Mouse (Mus musculus) right cerebral cortex, postnatal 14 days (tissue): ENCODE data around the gene Wdr19.
A peak's percentile ranks its signal among the peaks of the same experiment; 100 is the strongest.

ENCODE experiments used
- DNase-seq: peaks from one replicate; pipeline ENCODE4 v3.0.0; 2022

The Wdr19 gene

DNA sequence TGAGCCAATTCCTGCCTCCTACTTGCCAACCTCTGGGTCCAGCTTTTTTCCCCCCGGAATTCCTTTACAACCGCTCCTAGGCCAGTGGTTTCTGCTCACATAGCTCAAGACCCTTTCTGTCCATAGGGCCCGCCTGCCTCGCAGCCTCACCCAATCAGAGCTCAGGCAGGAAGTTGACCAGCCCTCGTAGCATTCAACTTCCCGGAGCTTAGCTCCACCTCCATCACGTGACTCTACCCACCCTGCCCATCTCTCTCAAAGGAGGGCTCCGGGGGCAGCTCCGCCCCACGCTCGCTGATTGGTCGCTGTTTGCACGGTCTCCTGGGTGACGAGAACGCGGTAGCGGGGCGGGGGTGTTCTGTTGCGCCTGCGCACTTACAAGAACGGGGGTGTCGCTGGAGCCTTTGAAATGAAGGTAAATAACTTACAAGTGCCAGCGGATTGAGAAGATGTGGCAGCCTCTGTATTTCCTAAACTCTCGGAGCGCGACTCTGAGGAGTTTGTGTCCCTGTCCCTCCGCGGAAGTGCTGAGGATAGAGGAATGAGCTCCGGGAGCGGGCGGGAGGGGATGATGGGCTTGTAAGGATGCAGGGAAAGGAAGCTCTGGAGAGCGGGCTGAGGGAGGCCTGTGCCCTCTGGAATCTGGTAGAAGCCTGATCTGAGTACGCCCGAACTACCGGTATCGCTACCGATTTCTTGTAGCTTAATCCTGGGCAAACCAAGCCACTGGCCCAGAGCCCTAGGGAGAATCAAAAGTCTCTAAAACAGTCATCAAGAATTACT, at the start of gene Wdr19:
TSS of gene Wdr19 (plus strand) at position 351 of the 783 bp plus-strand sequence.
- peak; percentile 98 for DNase-seq

DNA sequence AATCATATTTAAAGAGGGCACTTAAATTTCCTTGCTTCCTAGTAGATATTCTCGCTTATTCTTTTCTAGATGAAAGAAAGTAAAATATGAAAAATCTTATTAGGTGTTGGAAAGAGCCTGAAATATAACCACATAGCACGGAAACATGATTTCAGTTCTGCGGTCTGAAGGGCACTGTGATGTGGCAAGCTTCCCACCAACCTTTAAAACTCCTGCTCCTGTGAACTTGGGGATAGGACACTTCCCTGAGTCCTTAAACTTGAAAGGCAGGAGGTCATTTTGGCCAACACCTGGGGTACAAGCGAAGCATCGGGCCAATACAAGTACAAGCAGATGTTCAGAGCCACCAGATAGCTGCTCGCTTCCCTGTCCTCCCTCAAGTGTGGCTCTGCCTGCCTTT, 49.8 kb upstream of the Wdr19 start:
- no peak for DNase-seq

DNA sequence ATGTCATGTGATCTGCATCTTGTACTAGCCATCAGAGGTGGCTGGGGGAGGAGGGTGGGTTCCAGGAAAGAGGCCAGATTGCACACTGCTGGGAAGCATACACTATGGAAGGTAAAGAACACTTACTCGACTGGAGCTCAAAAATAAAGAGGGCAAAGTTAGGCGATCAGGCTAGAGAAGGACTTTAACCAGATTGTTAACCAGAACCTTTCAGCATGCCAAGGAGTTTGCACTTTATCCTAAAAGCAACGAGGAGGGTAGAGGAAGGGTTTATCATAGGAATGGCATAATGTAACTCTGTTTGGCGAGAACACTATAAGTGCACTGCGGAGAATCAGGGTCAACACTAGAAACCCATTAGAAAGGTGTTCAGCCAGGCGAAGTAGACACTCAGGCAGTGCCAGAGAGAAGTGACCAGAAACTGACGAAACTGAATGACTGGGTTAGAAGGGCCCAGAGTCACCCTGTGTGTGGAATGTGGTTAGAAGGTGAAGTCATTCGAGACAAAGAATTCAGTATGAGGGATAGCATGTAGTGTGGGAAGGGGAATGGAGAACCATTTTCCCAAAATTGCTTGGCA, 49.0 kb upstream of the Wdr19 start:
- no peak for DNase-seq

DNA sequence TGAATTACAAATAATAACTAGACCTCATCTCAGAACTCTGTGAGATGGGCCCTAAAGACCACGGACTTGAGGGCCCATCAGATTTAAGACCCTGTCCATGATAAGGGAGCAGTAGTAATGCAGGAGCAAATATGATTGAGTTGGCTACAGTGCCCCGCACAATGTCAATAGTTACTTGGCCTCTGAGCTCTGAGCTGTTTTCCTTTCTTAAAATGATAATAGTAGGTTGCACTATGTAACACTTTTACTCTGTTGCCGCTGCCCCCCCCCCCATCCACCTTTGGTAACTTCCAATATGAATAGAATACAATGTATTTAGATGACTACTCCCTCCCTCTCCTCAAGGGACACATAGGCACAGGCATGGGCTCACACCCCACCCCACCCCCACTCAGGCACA, 48.2 kb upstream of the Wdr19 start:
- no peak for DNase-seq

DNA sequence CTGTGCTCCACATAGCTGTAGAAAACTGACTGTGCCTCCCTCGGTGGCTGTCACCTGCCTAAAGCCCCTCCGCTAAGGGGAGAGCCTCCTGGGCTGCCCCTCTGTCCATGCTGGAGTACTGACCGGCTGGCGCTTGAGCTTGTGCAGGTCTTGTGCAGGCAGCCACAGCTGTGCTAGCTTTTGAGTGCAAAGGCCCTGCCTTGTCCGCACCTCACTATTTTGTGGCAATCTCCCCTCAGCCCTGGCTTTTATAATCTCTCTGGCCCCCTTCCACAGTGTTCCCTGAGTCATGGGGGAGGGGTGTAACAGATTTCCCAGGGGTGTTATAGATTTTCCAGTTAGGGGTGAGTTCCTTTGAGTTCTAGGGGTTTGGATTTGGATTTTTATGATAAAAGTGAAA, 47.7 kb upstream of the Wdr19 start:
- DNase-seq: no peak

DNA sequence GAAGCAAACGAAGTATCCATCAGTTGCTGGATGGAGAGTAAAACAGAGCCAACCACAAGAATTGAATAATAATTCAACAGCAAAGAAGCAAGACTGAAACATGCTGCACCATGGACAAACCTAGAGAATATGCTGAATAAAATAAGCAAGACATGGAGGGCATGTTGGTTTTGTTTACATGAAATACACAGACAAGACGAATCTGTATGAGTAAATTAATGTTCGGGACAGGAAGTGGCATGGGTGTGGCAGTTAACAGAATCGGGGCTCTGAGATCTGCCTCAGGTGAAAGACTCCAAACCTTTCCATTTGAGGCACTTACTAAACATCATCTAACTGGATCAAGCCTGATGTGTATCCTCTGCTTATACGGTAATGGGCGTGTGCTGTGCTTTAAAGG, 45.2 kb upstream of the Wdr19 start:
- no peak for DNase-seq

GRCm38 (mm10) chr5:65156853-65157252, 42.6 kb upstream of the Wdr19 start:
- DNase-seq: no peak

- no peak for DNase-seq
Observed at GRCm38 (mm10) chr5:65157412-65158381, 41.8 kb upstream of the Wdr19 start.

DNA sequence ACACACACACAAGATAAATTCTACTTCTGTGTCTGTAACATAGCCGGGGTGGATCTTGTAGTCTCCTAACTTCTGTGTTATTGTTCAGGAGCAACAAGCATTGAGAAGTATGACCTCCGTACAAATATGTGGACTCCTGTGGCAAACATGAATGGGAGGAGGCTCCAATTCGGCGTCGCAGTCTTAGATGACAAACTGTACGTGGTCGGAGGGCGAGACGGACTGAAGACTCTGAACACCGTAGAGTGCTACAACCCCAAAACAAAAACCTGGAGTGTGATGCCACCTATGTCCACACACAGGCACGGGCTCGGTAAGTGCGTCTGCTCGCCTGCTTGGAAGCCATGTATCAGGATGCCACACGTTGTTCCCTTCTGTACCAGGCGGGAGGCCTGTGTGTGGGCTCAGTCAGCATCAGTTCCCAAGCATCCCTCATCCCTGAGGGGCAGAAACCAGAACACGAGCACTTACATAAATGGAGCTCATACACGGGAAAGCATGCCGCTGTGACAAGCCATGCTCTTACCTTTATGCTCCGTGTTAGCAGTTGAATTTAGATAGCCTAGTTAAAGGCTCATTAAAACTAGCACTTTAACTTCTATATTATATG, 40.7 kb upstream of the Wdr19 start:
- no peak for DNase-seq

DNA sequence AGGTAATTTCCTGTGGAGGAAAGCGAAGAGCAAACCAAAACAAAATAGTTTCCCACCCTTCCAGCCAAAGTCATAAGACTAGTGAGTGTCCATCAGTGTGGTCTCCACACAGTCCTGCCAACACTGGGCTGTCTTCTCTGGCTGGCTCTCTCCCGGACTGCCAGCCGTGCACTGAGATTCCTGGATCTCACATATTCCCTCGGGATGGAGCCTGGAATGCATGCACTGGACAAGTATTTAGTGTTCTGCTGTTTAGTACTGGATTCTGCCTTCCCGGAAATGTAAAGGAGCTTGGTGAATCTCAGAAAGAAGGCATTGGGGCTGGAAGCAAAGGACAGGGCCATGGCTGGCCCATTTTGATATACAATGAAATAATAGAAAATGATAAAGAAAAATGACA, 36.5 kb upstream of the Wdr19 start:
- no peak for DNase-seq

- no peak for DNase-seq
Observed at GRCm38 (mm10) chr5:65163489-65164092, 35.9 kb upstream of the Wdr19 start.

- no peak for DNase-seq
Observed at GRCm38 (mm10) chr5:65170206-65170605, 29.3 kb upstream of the Wdr19 start.

DNA sequence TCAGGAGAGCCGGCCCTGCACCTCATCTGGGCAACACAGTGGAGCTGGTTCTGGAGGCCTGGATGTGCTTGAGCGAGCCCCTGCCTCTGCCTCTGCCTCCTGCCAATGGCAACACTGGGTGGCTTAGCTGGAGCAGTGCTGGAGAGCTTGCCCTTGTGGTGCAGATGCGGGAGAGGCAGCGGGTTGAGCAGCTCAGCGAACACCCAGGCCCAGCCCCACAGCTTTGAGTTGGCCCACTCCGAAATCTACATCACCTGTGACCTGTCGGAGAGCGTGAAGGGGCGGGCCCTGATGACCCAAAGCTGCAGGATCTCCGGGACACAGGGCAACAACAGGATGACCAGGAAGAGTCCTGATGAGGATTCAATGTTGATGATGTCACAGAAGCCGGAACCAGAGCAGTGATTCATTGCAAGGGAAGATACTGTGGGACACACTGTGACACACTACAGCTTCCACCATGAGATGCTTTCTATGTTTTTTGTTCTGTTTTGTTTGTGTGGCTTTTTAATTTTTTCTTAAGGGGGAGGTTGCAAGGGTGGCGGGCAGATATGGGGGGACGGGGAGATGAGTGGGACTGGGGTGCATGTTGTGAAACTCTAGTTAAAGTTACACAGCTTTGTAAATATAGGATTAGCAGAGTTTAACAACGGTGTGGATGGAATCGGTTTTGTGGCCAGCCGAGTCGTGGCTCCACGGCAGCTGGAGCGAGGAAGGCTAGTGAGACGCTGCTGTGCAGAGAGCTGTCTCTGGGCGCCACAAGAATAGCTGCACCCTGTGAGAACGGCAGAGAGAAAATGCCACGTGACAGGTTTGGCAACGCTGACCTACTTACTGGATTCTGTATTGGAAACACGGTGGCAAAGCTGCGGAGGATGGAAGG, 24.2 kb upstream of the Wdr19 start:
- DNase-seq: peak; percentile 63

GRCm38 (mm10) chr5:65175918-65176484, 23.5 kb upstream of the Wdr19 start:
- DNase-seq: no peak

DNA sequence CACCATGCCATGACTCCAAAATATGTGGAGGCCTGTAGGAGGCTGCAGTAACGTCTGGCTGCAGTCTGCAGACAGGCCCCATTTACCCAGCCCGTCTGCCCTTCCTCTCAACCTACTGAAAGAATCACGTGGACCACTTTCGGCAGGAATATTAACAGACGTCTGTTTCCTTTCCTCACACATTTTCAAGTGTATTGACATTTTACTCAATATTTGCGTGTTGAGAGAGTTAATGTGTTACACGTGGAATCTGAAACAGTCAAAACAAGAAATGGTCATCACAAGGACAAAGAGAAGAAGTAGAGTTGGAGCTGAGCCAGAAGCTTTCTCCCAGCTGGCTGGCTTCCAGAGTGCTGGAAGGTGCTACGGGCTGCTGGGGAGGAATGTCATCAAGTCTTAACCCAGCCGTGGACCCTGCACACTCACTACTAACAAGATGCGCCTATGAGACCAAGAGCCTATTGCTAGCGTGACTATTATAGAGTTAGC, 22.4 kb upstream of the Wdr19 start:
- no peak for DNase-seq

GRCm38 (mm10) chr5:65178477-65178876, 21.0 kb upstream of the Wdr19 start:
- no peak for DNase-seq

DNA sequence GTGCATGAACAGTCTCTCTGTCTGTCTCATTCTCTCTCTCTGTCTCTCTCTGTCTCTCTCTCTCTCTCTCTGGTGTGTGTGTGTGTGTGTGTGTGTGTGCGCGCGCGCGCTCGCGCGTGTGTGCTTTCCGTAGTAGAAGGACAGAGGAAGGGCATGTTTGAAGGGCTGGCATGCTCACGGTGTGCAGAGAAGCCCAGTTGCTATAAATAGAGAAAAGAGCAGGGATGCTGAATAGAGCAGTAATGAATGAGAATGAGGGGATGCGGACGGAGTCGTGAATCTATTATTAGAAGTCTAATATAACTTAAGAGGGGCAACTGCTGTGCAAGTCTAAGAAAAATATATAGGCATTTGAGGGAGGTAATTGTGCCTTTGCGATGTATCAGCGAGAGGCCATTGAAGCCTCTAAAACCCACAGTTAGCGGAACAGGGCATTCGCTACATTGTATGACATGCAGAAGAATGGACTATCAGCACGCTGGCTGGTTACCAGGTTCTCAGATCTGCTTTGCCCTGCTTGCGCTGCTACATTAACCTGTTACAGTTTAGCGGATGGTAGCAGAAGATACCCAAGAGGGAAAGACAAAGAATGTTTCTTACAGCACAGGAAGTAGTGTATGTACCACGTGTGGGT, 18.2 kb upstream of the Wdr19 start:
- no peak for DNase-seq

DNA sequence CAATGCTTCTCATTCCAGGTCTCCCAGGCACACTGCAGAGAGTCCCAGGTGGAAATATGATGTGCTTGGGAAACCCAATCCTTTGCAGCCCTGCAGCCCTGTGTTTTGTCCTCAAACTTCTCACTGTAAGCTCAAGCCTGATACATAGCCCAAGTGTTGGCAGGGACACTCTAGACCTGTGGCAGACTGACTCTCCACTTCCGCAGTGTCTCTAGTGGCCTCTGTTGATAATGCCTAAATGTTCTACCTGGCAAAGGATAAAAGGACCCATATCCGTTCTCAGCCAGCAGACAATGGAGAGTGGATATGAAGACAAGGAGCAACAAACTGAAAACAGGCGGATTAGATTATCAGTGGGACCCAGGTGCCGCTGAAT, 17.7 kb upstream of the Wdr19 start:
- DNase-seq: no peak

DNA sequence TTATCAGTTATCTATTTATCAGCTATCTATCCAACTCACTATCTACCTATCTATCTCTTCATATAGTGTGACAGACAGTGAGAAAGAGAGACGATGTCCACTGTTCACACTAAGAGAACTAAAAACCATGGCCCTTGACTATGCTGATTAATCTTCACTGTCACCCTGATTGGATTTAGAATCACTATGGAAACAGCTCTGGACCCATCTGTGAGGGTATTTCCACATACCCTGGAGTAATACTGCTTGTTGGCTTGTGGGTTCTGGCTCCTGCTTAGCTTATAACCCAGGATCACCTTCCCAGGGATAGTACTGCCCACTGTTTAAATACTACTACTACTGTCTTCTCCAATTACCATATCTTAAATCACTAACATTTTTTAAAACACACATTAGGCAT, 17.2 kb upstream of the Wdr19 start:
- no peak for DNase-seq

DNA sequence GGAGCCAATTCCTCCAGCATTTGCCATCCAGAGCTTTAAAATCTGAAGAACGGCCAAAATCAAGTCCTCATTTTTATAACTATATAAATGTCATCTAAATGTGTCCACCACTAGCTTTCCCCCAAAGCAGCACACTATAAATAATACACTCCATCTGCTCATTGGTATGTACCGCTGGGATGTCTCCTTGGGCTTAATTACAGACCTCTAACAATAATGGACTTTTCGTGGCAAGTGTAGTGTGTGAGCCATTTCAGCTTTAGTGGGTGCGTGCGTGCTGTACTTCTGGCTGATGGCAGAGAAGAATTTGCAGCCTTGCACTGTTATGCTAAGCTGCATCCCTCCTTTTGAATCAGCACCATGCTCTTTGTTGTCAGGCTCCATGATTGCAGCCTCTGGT, 7.9 kb upstream of the Wdr19 start:
- no peak for DNase-seq

DNA sequence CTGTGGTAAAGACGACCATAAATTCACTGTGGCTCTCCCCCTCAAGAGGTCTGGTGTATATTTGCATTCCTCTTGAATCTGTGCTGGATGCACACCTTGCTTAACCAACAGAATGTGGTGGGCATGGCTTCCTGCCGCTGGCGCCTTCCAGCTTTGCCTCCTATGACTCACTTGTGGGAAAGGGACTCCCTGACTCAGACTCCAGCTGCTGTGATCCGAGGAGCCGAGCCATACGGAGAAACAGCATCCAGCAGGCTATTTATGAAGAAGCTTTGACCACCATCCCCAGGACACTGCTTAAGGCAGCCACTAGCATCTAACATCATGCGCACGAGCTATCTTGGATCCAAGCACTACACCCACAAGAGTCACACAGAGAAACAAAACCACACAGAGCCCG, 5.1 kb upstream of the Wdr19 start:
- no peak for DNase-seq
